Comparison of ENCODE assay signal across 11 mouse cellular contexts in the genomic region with DNA sequence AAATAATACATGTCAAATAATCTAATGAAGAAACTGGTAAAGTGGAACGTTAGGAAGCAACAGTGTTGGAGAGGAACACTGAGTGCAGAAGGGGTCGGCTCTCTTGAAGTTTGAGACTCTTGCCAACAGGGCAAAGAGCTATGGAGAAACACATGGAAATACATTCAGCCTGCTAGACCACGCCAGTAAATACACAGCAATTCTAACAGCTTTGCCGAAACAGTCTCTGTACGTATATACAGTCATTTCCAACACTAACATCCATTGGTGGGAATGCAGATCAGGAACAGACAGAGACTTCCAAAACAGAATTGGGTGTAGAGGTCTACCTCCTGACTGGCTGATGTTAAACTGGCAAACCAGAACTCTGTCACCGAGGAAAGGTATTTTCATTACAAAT. TPM values are rescaled to one million over a fixed set of nuclear protein-coding genes. Genes with fewer than 3 reads are reported as not detected.
DNase-seq lines count a peak whose midpoint lies in the region; ATAC-seq lines count a peak whose summit lies in the region.
"Had no signal": no experiment of that assay in that cellular context is flagged by ENCODE, and none has a peak within 500 bp of the region (broad histone marks: within the 10 kb centered on the region; RNA-seq: fewer than 3 reads in every experiment).

No protein-coding gene starts in this region.

- H3K4me2 ChIP-seq in kidney, embryonic 15.5 days = no peak overlapping the region
- H3K4me2 ChIP-seq in embryonic facial prominence, embryonic 14.5 days (ENCODE audit: low read depth, low read length) = no peak overlapping the region
- H3K4me2 ChIP-seq in hindbrain, embryonic 11.5 days (replicated peaks; ENCODE audit: low read depth, low read length) = no peak overlapping the region
- no peak overlapping the region for H3K4me2 ChIP-seq in midbrain, embryonic 13.5 days (replicated peaks)

- peak overlapping the region; percentile 92 for H3K27ac ChIP-seq in kidney, embryonic 15.5 days
- peak overlapping the region; percentile 96 for H3K27ac ChIP-seq in embryonic facial prominence, embryonic 14.5 days (replicated peaks; ENCODE audit: low read depth, low read length)
- 0 out of 2 replicates have a peak overlapping the region, but pooled peaks have one; percentile 19 for H3K27ac ChIP-seq in hindbrain, embryonic 11.5 days (ENCODE audit: low read depth, low read length)
- H3K27ac ChIP-seq in midbrain, embryonic 13.5 days = peak overlapping the region; percentile 86

- no peaks in the 10 kb centered on the region for H3K9me3 ChIP-seq in kidney, embryonic 15.5 days (replicated peaks)
- no peaks in the 10 kb centered on the region for H3K9me3 ChIP-seq in embryonic facial prominence, embryonic 14.5 days (ENCODE audit: control insufficient read depth, low read length)
- no peaks in the 10 kb centered on the region for H3K9me3 ChIP-seq in hindbrain, embryonic 11.5 days (ENCODE audit: control insufficient read depth, low read length)
- H3K9me3 ChIP-seq in midbrain, embryonic 13.5 days = no peaks in the 10 kb centered on the region

- no peak for ATAC-seq in kidney, embryonic 15.5 days (replicated peaks; ENCODE audit: low FRiP score)
- ATAC-seq in embryonic facial prominence, embryonic 14.5 days (ENCODE audit: low read depth) = no peak
- no peak for ATAC-seq in hindbrain, embryonic 11.5 days (ENCODE audit: low FRiP score)
- no peak for ATAC-seq in midbrain, embryonic 13.5 days

- H3K4me3 ChIP-seq in kidney, embryonic 15.5 days (replicated peaks) = no peak overlapping the region
- H3K4me3 ChIP-seq in embryonic facial prominence, embryonic 14.5 days (ENCODE audit: low read depth, low read length) = no peak overlapping the region
- no peak overlapping the region for H3K4me3 ChIP-seq in hindbrain, embryonic 11.5 days (ENCODE audit: low read depth, low read length)
- no peak overlapping the region for H3K4me3 ChIP-seq in midbrain, embryonic 13.5 days (replicated peaks)

- H3K9ac ChIP-seq in kidney, embryonic 15.5 days = no peak overlapping the region
- H3K9ac ChIP-seq in embryonic facial prominence, embryonic 14.5 days (ENCODE audit: low read depth, low read length) = no peak overlapping the region
- H3K9ac ChIP-seq in hindbrain, embryonic 11.5 days (ENCODE audit: low read depth, low read length) = no peak overlapping the region
- H3K9ac ChIP-seq in midbrain, embryonic 13.5 days (replicated peaks) = no peak overlapping the region

- peaks cover 59% of the 10 kb centered on the region for H3K4me1 ChIP-seq in kidney, embryonic 15.5 days
- H3K4me1 ChIP-seq in embryonic facial prominence, embryonic 14.5 days (ENCODE audit: control insufficient read depth, insufficient read depth, low read length) = peaks cover 49% of the 10 kb centered on the region
- H3K4me1 ChIP-seq in hindbrain, embryonic 11.5 days (replicated peaks; ENCODE audit: control insufficient read depth, insufficient read depth, low read length) = 0 out of 2 replicates have a peak, but pooled peaks cover 2% of the 10 kb centered on the region
- peaks cover 51% of the 10 kb centered on the region for H3K4me1 ChIP-seq in midbrain, embryonic 13.5 days (replicated peaks)

- no peaks in the 10 kb centered on the region for H3K27me3 ChIP-seq in kidney, embryonic 15.5 days
- H3K27me3 ChIP-seq in embryonic facial prominence, embryonic 14.5 days (replicated peaks; ENCODE audit: control insufficient read depth, insufficient read depth, low read length) = no peaks in the 10 kb centered on the region
- H3K27me3 ChIP-seq in hindbrain, embryonic 11.5 days (ENCODE audit: control insufficient read depth, insufficient read depth, low read length) = no peaks in the 10 kb centered on the region
- no peaks in the 10 kb centered on the region for H3K27me3 ChIP-seq in midbrain, embryonic 13.5 days

- H3K36me3 ChIP-seq in kidney, embryonic 15.5 days = no peaks in the 10 kb centered on the region
- peaks cover 9% of the 10 kb centered on the region; the same call in 1 of the 2 replicates for H3K36me3 ChIP-seq in embryonic facial prominence, embryonic 14.5 days (ENCODE audit: control insufficient read depth, insufficient read depth, low read length)
- H3K36me3 ChIP-seq in hindbrain, embryonic 11.5 days (ENCODE audit: control insufficient read depth, insufficient read depth, low read length) = no peaks in the 10 kb centered on the region
- H3K36me3 ChIP-seq in midbrain, embryonic 13.5 days = no peaks in the 10 kb centered on the region

- WGBS in kidney, embryonic 15.5 days = 55% methylated on average over 6 of the region's 6 CpGs
- 49% methylated on average over 6 of the region's 6 CpGs for WGBS in embryonic facial prominence, embryonic 14.5 days
- 79% methylated on average over 6 of the region's 6 CpGs for WGBS in hindbrain, embryonic 11.5 days
- 82% methylated on average over 6 of the region's 6 CpGs for WGBS in midbrain, embryonic 13.5 days

- DNase-seq in kidney, adult 11 months = no peak
- DNase-seq in embryonic facial prominence, embryonic 14.5 days (ENCODE audit: low spot score) = peak; percentile 71
- DNase-seq in hindbrain, embryonic 11.5 days (ENCODE audit: low spot score) = no peak
- no peak for DNase-seq in urinary bladder, postnatal 36 days (ENCODE audit: low spot score in 2 of 2)
- DNase-seq in spleen, postnatal 4 days (ENCODE audit: low spot score in 2 of 2) = no peak
- no peak for DNase-seq in MN1 (ENCODE audit: low spot score)
- DNase-seq: right cerebral cortex, postnatal 4 days; thymus, postnatal 14 days had no signal

RNA-seq across cellular contexts. Expression of a gene that starts 14.5 kb away (rescaled TPM):
- polyA plus RNA-seq in kidney, embryonic 15.5 days (2015; fragmentation: Nextera tagmentation; extraction: Ambion mirVana) = 1.8 and 3.0 TPM in 2 replicates
- 1.3 and 1.7 TPM in 2 replicates for polyA plus RNA-seq in embryonic facial prominence, embryonic 14.5 days (2014; fragmentation: Nextera tagmentation; extraction: Ambion mirVana)
- polyA plus RNA-seq in hindbrain, embryonic 11.5 days (2014; fragmentation: Nextera tagmentation; extraction: Ambion mirVana) = 0.11 and 0.28 TPM in 2 replicates
- polyA plus RNA-seq in midbrain, embryonic 13.5 days (2015; fragmentation: Nextera tagmentation; extraction: Ambion mirVana) = 0.63 and 0.79 TPM in 2 replicates

RNA-seq across cellular contexts. Expression of a gene that starts 40.0 kb away (rescaled TPM):
- polyA plus RNA-seq in kidney, embryonic 15.5 days (2015; fragmentation: Nextera tagmentation; extraction: Ambion mirVana) = 23.5 and 24.9 TPM in 2 replicates
- 38.6 and 44.3 TPM in 2 replicates for polyA plus RNA-seq in embryonic facial prominence, embryonic 14.5 days (2014; fragmentation: Nextera tagmentation; extraction: Ambion mirVana)
- polyA plus RNA-seq in hindbrain, embryonic 11.5 days (2014; fragmentation: Nextera tagmentation; extraction: Ambion mirVana) = 19.7 and 26.8 TPM in 2 replicates
- 15.5 and 17.1 TPM in 2 replicates for polyA plus RNA-seq in midbrain, embryonic 13.5 days (2015; fragmentation: Nextera tagmentation; extraction: Ambion mirVana)

RNA-seq across cellular contexts. Expression of a gene that starts 42.7 kb away (rescaled TPM):
- polyA plus RNA-seq in kidney, embryonic 15.5 days (2015; fragmentation: Nextera tagmentation; extraction: Ambion mirVana) = 0.40 and 0.66 TPM in 2 replicates
- polyA plus RNA-seq in embryonic facial prominence, embryonic 14.5 days (2014; fragmentation: Nextera tagmentation; extraction: Ambion mirVana) = 0.92 and 1.3 TPM in 2 replicates
- 0.15 TPM in 1 of 2 replicates, not detected in the other for polyA plus RNA-seq in hindbrain, embryonic 11.5 days (2014; fragmentation: Nextera tagmentation; extraction: Ambion mirVana)
- 0.10 TPM in 1 of 2 replicates, not detected in the other for polyA plus RNA-seq in midbrain, embryonic 13.5 days (2015; fragmentation: Nextera tagmentation; extraction: Ambion mirVana)
- polyA plus RNA-seq: liver, embryonic 16.5 days had no signal

Comparison
In these comparisons a context has a peak if more than half of its experiments do, and no peak if none do; other contexts are left out.
1. H3K27ac ChIP-seq: peak in every context shown above with its lines; median percentile 96 in embryonic facial prominence, embryonic 14.5 days; 92 in kidney, embryonic 15.5 days; 86 in midbrain, embryonic 13.5 days; 19 in hindbrain, embryonic 11.5 days.